Mouse (Mus musculus) monocyte, adult 59 days (primary cell): ENCODE data around the gene Igfn1. TPM values are rescaled to one million over a fixed set of nuclear protein-coding genes. Genes with fewer than 3 reads are reported as not detected.

ENCODE experiments used
- total RNA-seq, 2 experiments: library from RNA; stranded (reverse); gene quantifications; one replicate each; pipeline ENCODE4 v1.2.4; 2023

The Igfn1 gene
- not detected for total RNA-seq

GRCm38 (mm10) chr1:136006292-136006748 lies at the start of gene Igfn1:
TSS of gene Igfn1 (minus strand) at chr1:136006342.

GRCm38 (mm10) chr1:136052547-136052946 lies 46.4 kb upstream of the Igfn1 start, which contains the start of gene Cacna1s:
TSS of gene Cacna1s (plus strand) at chr1:136052750.

GRCm38 (mm10) chr1:136050312-136051012 lies 44.3 kb upstream of the Igfn1 start, which contains the start of gene Ascl5:
TSS of gene Ascl5 (plus strand) at chr1:136050804.

GRCm38 (mm10) chr1:136007211-136008158 lies 1.3 kb upstream of the Igfn1 start, which contains the start of gene Tmem9:
TSS of gene Tmem9 (plus strand) at chr1:136008150.

GRCm38 (mm10) chr1:135918644-135919407 lies 87.3 kb downstream of the Igfn1 start, which contains the start of gene Pkp1:
TSS of gene Pkp1 (minus strand) at chr1:135919207.

Other genes starting within 250 kb of the Igfn1 start
- 1 to 10 TPM; 1.3 to 2.4 TPM for gene Phlda3, start 240.2 kb downstream of the Igfn1 start, total RNA-seq
- not detected for gene Tnni1, start 226.9 kb downstream of the Igfn1 start, total RNA-seq
- 1 to 10 TPM in 1 of 2 experiments, under 1 TPM in 1; 0.55 to 1.4 TPM for gene Lad1, start 187.7 kb downstream of the Igfn1 start, total RNA-seq
- under 1 TPM in 1 of 2 experiments, not detected in 1; 0.16 TPM for gene Tnnt2, start 170.0 kb downstream of the Igfn1 start, total RNA-seq
- not detected for gene Pkp1, start 87.1 kb downstream of the Igfn1 start, total RNA-seq
- 1 to 10 TPM; 1.7 to 1.9 TPM for gene Tmem9, start 1.8 kb upstream of the Igfn1 start, total RNA-seq
- gene Ascl5, start 44.5 kb upstream of the Igfn1 start, total RNA-seq, result not detected
- gene Cacna1s, start 46.4 kb upstream of the Igfn1 start, total RNA-seq, result 1 to 10 TPM in 1 of 2 experiments, under 1 TPM in 1; 0.34 to 1.3 TPM
- 100 to 1,000 TPM in 1 of 2 experiments, 10 to 100 TPM in 1; 86.5 to 111 TPM for gene Kif21b, start 125.0 kb upstream of the Igfn1 start, total RNA-seq
- gene Mroh3, start 206.5 kb upstream of the Igfn1 start, total RNA-seq, result not detected
- not detected for gene Inava, start 227.9 kb upstream of the Igfn1 start, total RNA-seq